Mouse (Mus musculus) lung, embryonic 16.5 days (tissue): ENCODE measurements at regions not wholly inside any gene's neighbourhood (a gene's known extent, or its start where the extent isn't known, plus 50 kb on each side); places are given as distances from the start of the nearest gene placed in this dataset.

Experiments used
- ATAC-seq: fragments of 200-750 bp; cut with Nextera tagmentation; 2 replicates; pipeline ENCODE4 v1.8.0; 2017; ENCODE audit warnings: low read depth, mild to moderate bottlenecking, moderate library complexity
- H3K27ac ChIP-seq: fragments of 300-500 bp; sonication (generic); 2 replicates; pipeline ENCODE4 v1.5.1; 2014; ENCODE audit warnings: mild to moderate bottlenecking, control low read depth, low read length
- H3K27me3 ChIP-seq: fragments of 300-500 bp; sonication (generic); 2 replicates; pipeline ENCODE4 v1.6.1; 2014; ENCODE audit warnings: low read depth, low read length, mixed read lengths; ENCODE audit not compliant: control insufficient read depth, insufficient read depth
- H3K36me3 ChIP-seq: fragments of 300-500 bp; sonication (generic); 2 replicates; pipeline ENCODE4 v1.6.1; 2014; ENCODE audit warnings: low read length; ENCODE audit not compliant: control insufficient read depth, insufficient read depth
- H3K4me1 ChIP-seq: fragments of 300-500 bp; sonication (generic); replicated peaks from 2 replicates; pipeline ENCODE4 v1.6.1; 2014; ENCODE audit warnings: low read length, mixed read lengths; ENCODE audit not compliant: control insufficient read depth, insufficient read depth
- H3K4me2 ChIP-seq: fragments of 300-500 bp; sonication (generic); 2 replicates; pipeline ENCODE4 v1.6.1; 2014; ENCODE audit warnings: low read depth, low read length, control low read depth
- H3K4me3 ChIP-seq: fragments of 300-500 bp; sonication (generic); 2 replicates; pipeline ENCODE4 v1.5.1; 2014; ENCODE audit warnings: mild to moderate bottlenecking, low read length, control low read depth
- H3K9ac ChIP-seq: fragments of 300-500 bp; sonication (generic); 2 replicates; pipeline ENCODE4 v1.6.1; 2014; ENCODE audit warnings: low read length, control low read depth
- H3K9me3 ChIP-seq: fragments of 300-500 bp; sonication (generic); 2 replicates; pipeline ENCODE4 v1.6.1; 2016; ENCODE audit warnings: low read length; ENCODE audit not compliant: control insufficient read depth
- WGBS: fragments of 180-500 bp; shearing (Covaris S2); extraction: QIAGEN DNeasy Blood & Tissue Kit; methylation state at CpG from one replicate; pipeline ENCODE4 v1.1.7; 2014; 5-methylcytosine and 5-hydroxymethylcytosine counted together

DNA sequence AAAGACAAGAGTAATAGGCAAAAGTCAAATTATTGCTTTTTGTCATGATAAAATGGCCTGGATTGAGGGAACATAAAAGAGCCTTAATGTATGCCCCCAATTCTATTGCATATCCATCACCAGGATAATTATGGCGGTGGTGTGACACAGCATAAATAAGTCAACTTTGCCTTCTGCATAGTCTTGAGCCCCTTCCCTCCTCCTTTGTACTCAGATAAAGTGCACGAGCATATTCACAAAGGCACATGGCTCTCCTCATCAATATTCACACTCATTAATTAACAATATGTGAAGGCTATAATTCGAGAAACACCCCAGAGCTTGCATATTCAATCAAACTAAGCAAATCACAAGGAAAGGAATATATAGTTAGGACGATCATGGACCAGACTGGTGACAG lies 619.5 kb downstream of the Nedd1 start:
- 72% methylated on average over 4 of the region's 4 CpGs for WGBS
- Histone ChIP-seq H3K4me2 (no peak overlapping the region), H3K9me3 (no peaks in the 10 kb centered on the region), H3K36me3 (no peaks in the 10 kb centered on the region), H3K9ac (no peak overlapping the region), H3K27ac (no peak overlapping the region), H3K4me3 (no peak overlapping the region), H3K4me1 (no peaks in the 10 kb centered on the region), H3K27me3 (no peaks in the 10 kb centered on the region)
- no peak for ATAC-seq

DNA sequence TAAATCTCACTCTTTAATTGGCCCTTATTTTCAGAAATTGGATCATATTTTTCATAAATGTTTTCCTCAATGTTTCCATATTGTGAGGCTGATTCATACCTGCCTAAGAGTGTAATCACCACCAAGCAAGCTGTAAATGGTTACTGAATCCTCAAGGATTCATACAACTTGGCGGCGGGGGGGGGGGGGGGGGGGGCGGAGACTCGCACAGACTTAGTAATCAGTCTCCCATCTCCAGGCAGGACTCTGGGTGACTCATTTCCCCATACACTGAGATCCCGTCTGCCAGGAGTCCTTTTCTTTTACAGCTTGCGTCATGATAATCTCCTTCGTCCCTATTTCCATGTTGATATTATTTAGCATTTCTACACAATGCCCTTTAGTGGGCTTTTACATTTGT lies 624.7 kb downstream of the Nedd1 start:
- Histone ChIP-seq H3K27me3 (no peaks in the 10 kb centered on the region), H3K4me1 (no peaks in the 10 kb centered on the region), H3K4me2 (no peak overlapping the region), H3K4me3 (no peak overlapping the region), H3K9me3 (no peaks in the 10 kb centered on the region), H3K36me3 (no peaks in the 10 kb centered on the region), H3K9ac (no peak overlapping the region), H3K27ac (no peak overlapping the region)
- no peak for ATAC-seq
- 23% methylated on average over 5 of the region's 7 CpGs for WGBS

DNA sequence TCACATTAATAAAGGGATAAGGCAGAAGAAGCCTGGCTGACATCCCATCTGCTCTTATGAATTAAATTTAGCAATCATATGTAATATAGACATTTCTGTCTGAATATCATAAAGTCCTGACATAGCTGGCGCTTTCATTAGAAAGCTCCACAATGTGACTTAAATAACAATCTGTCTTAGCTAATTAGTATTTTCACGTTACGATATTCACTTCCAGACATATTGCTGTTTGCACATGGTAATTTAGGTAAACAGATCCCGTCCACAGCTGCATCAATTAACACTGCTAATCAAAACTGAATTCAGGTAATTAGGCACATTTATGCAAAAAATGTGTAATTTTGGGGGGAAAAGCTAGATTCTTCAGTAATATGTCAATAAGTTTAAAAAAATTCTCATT lies 625.1 kb downstream of the Nedd1 start:
- Histone ChIP-seq H3K9me3 (no peaks in the 10 kb centered on the region), H3K4me1 (no peaks in the 10 kb centered on the region)
- WGBS = 83% methylated on average over 4 of the region's 4 CpGs

DNA sequence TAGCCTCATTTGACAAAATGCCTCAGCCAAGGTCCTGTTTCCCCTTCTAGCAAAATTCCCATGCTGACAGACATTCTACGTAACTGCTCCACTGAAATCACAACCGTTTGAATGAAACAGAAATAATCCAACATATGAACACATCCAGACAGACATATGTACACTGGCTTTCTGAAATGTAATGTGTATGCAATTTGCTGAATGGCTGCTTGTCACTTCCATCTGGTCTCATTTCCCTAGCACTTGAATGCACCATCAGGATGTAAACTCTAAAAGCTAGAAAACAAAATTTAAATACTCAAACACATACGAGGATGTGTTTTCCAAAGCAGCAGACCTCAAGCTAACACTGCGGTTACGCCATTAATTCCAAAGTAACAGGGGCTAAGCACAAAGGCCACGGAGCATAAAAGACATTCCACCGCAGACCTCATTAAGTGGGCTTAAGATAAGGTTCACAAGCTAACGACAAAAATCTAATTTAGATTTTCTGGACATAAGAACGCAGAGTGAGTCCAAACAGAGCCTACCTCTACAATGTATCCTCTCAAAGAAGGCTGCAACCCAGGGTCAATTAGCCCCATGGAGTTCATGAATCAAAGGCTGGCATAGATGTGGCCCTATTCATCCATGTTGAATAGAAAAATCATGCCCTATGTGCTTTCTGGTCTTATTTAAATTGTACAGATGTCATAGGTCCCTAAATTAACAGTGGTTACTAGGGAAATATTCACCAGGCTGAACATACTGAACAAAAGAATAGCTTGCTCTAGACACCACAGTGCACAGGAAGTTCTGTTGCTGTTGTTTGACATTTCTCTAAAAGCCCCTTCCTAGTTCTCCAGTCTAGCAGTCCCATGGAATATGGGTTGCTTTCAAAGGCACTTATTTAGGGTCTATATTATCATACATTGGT lies 630.5 kb downstream of the Nedd1 start:
- Histone ChIP-seq H3K4me3 (no peak overlapping the region), H3K4me1 (no peaks in the 10 kb centered on the region), H3K9ac (no peak overlapping the region), H3K4me2 (no peak overlapping the region), H3K27me3 (no peaks in the 10 kb centered on the region), H3K9me3 (no peaks in the 10 kb centered on the region), H3K27ac (no peak overlapping the region), H3K36me3 (no peaks in the 10 kb centered on the region)
- ATAC-seq = no peak
- WGBS = 47% methylated on average over 9 of the region's 9 CpGs

More for the DNA sequence above, 625.1 kb downstream of the Nedd1 start:
- Histone ChIP-seq H3K4me3 (no peak overlapping the region), H3K27me3 (no peaks in the 10 kb centered on the region), H3K27ac (no peak overlapping the region), H3K9ac (no peak overlapping the region), H3K36me3 (no peaks in the 10 kb centered on the region), H3K4me2 (no peak overlapping the region)
- no peak for ATAC-seq

DNA sequence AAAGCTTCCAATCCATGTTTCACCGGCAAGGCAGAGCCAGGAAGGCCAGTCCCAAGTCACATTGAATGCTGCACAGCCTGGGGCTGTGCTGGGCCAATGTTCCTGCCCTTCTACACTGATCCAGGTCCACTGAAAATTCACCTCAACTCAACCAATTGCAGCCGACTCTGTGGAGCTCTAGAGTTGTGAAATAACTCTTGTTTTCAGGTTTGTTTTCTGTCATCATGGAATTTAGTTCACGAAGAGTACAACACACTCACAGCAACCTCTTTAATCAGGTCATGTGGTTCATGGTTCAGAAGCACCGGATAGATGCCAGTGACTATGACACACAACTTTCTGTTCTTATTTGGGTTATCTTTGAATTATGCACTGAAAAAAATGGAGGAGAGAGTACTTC lies 640.1 kb downstream of the Nedd1 start:
- H3K9ac ChIP-seq = no peak overlapping the region
- 70% methylated on average over 4 of the region's 4 CpGs for WGBS

DNA sequence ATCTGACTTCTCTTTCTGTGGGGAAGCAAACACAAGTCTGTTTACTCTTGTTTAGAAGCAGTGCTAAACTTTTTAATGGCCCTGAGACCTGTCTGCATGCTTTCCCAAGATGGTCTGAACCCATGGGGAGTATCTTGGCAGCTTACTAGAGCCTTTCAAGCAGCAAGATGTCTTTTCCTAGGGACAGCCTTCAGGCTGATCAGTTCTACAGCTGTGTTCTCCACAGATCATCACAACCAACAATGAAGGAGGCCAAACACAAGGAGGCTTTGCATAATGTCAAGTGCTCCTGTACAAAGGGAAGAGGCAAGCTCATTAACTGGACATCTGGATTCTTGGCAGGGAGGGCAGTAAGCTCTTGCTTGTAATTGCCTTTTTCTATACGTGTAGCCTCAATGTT lies 641.0 kb downstream of the Nedd1 start:
- 44% methylated on average over 1 of the region's 1 CpGs for WGBS
- Histone ChIP-seq H3K4me3 (no peak overlapping the region), H3K27me3 (no peaks in the 10 kb centered on the region), H3K27ac (no peak overlapping the region), H3K9ac (no peak overlapping the region), H3K4me1 (no peaks in the 10 kb centered on the region), H3K36me3 (no peaks in the 10 kb centered on the region), H3K9me3 (no peaks in the 10 kb centered on the region), H3K4me2 (no peak overlapping the region)
- no peak for ATAC-seq

More for the DNA sequence above, 640.1 kb downstream of the Nedd1 start:
- Histone ChIP-seq H3K4me3 (no peak overlapping the region), H3K4me1 (no peaks in the 10 kb centered on the region), H3K27me3 (no peaks in the 10 kb centered on the region), H3K4me2 (no peak overlapping the region), H3K27ac (no peak overlapping the region), H3K36me3 (no peaks in the 10 kb centered on the region), H3K9me3 (no peaks in the 10 kb centered on the region)
- no peak for ATAC-seq

DNA sequence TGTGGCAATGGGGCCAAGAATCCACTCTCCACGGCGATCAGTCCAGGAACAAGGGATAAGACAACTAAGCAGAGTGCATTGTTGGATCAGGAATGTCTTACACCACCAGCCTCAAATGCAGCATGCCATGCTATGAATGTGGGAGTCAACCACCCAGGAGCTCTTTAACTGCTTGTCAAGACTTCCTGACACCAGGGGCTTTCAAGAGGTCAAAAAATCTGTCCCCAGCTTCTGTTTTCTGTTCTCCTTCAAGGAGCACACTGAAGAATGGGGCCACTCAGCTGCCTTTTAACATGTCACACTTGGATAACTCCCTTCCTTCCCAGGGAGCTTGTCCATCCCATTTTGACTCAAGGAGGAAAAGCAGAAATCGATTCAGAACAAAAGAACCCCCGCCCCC lies 642.8 kb downstream of the Nedd1 start:
- 67% methylated on average over 4 of the region's 4 CpGs for WGBS
- H3K9ac ChIP-seq = no peak overlapping the region
- no peak for ATAC-seq

DNA sequence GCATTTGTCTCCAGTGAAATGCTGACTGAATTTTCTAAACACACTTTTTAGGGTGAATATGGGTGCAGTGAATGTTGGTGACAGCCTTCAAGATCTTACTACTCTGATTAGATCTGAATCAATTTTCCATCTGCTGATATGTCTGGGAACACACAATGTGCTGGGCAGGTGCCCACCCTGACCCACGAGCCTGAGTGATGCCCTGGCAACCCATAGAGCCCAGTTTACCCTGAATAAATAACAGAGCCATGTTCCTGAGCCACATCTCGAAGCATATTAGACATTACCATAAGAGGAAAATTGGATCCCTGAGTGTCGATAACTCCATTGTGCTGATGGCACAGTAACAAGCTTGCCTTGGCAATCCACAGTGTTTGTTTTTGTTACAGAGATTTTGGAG lies 644.9 kb downstream of the Nedd1 start:
- no peak for ATAC-seq
- no peak overlapping the region for H3K4me2 ChIP-seq
- H3K9ac ChIP-seq = no peak overlapping the region
- H3K27me3 ChIP-seq = no peaks in the 10 kb centered on the region
- H3K27ac ChIP-seq = no peak overlapping the region
- WGBS = 71% methylated on average over 3 of the region's 3 CpGs
- no peak overlapping the region for H3K4me3 ChIP-seq
- H3K36me3 ChIP-seq = no peaks in the 10 kb centered on the region
- H3K4me1 ChIP-seq = 0 out of 2 replicates have a peak, but pooled peaks cover 7% of the 10 kb centered on the region
- H3K9me3 ChIP-seq = no peaks in the 10 kb centered on the region

More for the DNA sequence above, 642.8 kb downstream of the Nedd1 start:
- Histone ChIP-seq H3K36me3 (no peaks in the 10 kb centered on the region), H3K4me1 (no peaks in the 10 kb centered on the region), H3K27ac (no peak overlapping the region), H3K27me3 (no peaks in the 10 kb centered on the region), H3K9me3 (no peaks in the 10 kb centered on the region), H3K4me3 (no peak overlapping the region), H3K4me2 (no peak overlapping the region)

DNA sequence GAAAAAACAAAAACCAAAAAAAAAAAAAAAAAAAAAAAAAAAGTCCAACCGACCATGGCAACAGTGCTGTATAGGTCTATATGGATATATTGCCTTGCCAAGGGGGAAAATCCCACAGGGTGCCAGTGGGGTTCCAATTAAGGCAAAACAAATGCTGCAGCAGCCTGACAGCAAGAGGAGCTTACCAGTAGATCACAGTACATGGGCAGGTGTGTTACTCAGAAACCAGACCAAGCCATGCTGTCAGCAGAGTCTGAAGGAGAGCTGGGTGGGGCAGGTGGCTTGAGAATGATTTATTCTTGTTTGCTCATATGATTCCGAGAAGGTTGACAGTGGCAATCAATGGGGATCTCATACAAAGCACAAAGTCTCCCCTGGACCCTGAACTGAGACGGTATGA lies 645.5 kb downstream of the Nedd1 start:
- no peak overlapping the region for H3K4me2 ChIP-seq
- no peak overlapping the region for H3K4me3 ChIP-seq
- no peak for ATAC-seq
- H3K27me3 ChIP-seq = no peaks in the 10 kb centered on the region
- WGBS = 70% methylated on average over 3 of the region's 3 CpGs
- no peaks in the 10 kb centered on the region for H3K36me3 ChIP-seq
- no peaks in the 10 kb centered on the region for H3K9me3 ChIP-seq
- H3K27ac ChIP-seq = no peak overlapping the region
- H3K9ac ChIP-seq = no peak overlapping the region
- H3K4me1 ChIP-seq = 0 out of 2 replicates have a peak, but pooled peaks cover 7% of the 10 kb centered on the region
